Mouse (Mus musculus) embryo, embryonic 11 days (tissue): Measurements from ENCODE around the gene Gpc6.
A peak's percentile ranks its signal among the peaks of the same experiment; 100 is the strongest.

Source experiments
- DNase-seq: peaks from one replicate; pipeline ENCODE4 v3.0.0-alpha.2; 2015

Gene Gpc6

DNA sequence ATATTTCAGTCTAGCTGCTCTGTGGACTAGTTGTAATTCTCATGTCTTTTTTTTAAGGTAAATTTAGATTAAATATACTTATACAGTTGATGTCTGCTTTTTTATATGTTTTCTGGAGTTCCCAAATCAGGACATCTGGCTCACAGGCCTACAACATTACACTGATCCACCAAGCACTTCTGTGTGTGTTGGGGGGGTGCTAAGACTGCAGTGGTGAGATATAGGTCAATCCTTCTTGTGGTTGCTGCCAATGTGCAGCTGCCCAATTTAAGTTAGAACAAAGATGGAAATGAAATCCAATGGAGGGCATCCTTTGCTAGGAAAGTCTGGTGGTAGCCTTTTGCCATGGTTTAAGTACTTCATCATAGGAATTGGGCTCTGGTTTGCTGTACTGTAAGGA is 340.5 kb downstream of the Gpc6 start:
- DNase-seq = no peak

DNA sequence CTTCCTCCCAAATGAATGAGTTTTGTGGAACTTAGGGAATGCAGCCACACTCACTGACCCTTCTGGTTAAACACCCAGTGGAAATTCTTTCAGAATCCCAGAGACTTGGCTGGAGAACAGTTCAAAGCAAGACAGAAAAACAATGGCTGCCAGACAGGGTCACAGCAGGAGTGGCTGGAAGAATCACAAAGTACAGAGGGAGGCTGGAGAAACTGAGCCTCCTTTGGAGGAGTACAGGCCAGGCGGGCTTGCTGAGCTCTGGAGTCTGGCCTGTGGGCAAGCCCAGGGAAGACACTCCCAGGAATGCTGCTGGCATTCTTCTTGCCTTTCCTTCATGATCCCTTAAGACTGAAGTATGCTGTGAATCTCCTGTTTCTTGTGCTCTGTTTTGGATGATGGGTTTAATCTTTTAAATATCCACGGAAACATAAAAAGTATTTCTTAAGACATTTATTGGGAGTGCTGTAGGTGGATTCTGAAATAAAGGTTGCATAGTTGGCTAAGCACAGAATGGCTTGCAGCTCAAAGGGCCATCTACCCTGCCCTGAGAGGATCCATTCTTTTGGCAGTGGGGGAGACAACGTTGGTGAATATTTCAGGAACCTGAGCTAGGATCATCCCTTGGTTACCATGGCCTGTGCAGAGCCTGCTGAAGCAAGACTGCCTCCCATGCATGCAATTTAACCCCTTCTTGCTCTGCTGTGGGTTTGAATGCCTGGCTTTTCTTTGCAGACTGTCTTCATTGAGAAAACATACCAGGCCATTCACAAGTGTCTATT is 342.9 kb downstream of the Gpc6 start:
- DNase-seq = peak; percentile 35

DNA sequence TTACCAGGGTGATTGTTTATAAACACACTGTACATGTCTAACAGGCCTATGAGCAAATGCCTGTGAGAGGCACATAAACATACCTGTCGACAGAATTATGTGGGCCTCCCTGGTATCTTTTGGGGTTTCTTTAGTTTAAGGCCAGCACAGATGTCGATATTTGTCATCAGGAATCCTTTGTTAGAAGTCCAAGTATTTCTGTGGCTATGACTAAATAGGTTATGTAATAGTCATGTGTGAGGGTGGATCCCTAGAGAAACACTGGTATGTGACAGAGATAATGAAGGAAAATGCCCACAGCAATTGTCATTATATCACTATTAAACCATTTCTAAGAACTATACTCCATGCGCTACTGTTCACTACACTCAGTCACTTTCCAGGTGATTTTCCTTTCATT is 358.5 kb downstream of the Gpc6 start:
- DNase-seq = no peak

DNA sequence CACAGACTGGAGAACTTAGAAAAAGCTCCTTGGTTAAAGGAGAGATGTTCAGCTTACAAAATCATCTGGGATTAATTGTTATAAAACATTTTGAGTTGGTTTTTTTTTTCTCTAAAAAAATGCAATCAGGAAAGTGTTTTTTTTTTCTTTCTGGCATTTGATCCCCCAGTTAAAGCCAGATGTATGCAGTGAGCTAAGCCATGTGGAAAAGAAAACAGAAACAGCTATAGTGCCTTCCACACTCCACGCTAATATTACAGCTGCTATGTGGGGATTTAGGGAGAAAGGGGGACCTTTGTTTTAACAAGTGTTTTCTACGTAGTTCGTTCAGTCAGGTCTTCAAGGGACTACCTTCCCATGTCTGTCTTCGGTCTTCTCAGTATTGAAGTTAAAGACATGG is 368.6 kb downstream of the Gpc6 start:
- no peak for DNase-seq

DNA sequence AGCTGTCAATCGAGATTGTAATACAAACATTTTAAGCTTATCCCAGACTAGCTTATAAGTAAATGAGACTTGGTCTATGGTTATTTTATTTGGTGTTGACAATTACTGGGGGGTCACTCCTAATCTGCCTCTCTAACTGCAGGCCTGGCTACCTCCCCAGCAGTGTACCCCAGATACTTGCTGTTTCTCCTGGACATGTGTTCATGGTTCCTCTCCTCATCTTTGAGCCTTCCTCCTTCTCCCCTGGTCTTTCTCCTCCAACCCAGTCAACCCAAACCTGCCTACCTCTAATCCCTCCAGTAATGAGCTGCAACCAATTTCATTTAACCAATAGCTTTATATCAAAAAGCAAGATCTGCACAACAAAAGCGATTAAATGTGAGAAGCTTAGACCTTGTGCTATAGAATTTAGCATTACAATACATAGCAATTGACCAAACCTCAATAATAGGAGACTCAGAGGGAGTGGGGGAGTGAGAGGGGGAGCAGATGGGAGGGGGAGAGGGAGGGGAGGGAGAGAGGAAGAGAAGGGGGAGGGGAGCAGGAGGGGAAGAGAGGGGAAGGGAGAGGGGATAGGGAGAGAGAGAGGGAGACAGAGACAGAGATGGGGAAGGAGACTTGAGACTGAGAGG is 371.2 kb downstream of the Gpc6 start:
- no peak for DNase-seq

DNA sequence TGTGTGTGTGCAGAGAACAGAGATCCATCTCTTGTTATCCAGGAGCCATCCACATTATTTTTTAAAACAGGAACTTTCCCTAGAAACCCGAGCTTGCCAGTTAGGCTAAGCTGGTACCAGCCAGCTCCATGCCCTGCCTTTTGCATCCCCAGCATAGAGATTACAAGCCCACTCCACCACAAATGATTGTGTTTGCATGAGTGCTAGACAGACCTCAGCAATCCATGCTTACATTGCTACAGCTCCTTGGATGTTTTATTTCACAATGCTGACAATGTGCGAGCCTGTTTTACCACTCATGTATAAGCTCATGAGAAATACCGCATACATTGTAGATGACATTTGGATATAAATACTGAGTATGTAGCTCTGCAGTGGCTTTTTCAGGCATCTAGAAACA is 375.9 kb downstream of the Gpc6 start:
- DNase-seq = no peak

DNA sequence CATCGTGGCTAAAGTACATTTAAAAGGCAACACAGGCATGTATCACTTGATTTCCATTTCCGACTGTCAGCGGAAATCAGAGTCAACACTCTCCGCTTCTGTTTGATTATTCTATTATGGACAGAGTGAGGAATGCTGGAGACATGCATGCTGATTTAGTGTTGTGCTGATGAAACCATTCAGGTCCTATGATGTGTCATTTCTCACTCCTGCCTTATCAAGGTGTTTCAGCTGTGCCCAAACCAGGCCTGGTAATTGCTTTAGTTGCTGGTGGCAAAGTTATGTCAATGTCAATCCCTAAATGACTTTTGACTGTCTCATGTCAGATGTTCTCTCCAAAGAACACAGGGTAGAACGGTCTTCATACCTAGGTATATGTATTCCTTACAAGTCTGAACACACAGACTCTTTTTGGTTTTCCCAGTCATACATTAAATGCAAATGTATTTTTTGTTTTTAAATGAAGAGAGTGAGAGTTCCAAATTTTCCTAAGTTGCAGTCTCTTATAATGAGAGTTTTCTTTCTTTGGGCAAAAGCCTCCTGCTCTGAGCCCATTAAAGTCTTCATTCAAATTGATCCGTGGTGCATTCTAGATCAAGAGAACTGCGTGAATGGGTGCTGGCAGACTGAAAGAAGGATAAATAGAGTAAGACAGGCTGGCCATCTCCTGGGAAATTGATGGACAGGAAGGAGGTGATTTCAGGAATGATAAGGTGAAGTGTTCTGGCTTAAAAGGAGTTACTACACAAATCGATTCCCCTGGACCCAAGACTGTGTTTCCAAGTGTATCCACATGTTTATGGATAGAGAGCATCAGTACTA is 379.0 kb downstream of the Gpc6 start:
- DNase-seq = no peak

DNA sequence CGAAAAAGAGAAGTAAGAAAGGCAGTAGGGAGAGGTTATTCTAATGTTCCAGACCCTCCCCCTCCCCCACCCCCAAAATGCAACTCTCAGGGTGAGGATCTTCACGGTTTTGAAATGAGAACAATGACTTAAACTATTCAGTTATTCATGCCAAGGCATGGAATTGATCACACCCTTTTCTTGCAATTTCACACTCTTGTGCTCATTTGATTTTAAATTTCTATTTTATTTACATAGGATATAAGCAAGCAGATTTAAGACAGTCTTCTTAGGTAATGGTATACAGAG is 379.6 kb downstream of the Gpc6 start:
- no peak for DNase-seq

DNA sequence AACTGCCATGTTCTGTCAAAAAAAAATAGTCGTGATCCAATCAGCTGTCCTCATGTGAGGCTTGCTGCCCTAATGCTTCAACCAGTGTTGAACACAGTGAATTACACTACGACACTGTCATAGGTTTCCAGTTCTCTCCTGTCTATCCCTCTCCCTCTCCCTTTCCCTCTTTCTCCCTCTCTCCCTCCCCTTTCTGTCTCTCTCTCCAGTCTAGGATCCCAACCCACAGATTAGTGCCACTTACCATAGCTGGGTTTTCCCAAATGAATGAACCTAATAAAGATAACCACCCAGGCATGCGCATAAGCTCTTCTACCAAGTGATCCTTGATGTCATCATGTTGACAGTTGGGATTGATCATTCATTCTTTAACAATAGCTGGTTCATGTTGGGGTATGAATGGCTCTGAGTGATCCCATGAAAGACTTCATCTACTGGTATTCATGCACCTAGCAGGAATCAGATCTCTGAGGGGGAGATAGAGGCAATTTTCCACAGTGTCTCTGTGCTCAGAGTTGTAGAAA is 384.9 kb downstream of the Gpc6 start:
- DNase-seq = no peak

DNA sequence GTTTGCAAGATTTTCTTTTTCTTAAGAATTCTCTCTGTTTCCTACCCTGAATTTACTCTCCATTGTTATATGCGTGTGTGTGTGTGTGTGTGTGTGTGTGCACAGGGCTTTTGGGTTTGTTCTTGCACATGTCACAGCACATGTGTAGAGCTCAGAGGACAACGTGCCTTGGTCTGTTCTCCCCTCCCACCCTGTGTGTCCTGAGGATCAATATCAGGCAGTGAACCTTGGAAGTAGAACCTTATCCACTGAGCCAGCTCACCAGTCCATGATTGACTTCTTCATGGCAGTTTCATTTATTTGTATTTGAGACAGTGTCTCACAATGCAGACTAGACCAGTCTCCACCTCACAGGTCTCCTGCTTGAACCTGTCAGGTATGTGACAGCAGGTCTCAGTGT is 399.1 kb downstream of the Gpc6 start:
- no peak for DNase-seq

DNA sequence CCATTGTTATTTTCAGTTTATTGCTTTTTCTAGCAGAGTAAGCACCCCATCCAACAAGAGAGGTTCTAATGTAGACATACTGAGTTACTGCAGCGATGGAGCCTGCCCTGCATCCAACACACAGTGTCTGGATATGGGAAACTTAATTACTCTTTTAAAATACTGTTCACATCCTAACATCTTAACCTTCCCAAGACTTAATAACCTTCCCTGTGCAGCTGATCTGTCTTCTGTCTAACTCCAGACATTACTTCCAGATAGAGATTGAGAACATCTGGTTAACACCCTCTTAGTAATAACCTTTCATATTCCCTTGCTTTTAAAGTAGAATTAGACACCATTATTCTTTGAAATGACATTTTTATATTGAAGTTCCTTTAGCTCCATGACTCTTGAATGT is 407.1 kb downstream of the Gpc6 start:
- no peak for DNase-seq

DNA sequence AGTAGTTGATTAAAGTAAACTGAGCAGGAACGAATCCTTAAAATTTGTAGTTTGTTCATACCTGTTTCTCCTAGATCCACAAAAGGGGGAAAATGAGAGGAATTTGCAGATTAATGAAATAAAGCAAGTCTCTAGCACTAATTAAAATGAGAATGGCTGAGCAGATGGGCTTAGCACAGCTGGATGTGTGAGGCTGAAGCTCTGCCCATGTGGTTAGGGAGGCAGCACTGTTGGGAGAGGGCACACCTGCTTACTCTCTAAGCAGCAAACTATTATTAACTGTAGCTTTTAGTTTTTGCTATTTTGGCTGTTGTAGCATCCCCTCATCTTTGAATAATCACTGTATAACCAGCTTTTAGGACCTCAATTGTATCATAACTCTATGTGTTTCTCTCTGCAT is 412.2 kb downstream of the Gpc6 start:
- DNase-seq = no peak

DNA sequence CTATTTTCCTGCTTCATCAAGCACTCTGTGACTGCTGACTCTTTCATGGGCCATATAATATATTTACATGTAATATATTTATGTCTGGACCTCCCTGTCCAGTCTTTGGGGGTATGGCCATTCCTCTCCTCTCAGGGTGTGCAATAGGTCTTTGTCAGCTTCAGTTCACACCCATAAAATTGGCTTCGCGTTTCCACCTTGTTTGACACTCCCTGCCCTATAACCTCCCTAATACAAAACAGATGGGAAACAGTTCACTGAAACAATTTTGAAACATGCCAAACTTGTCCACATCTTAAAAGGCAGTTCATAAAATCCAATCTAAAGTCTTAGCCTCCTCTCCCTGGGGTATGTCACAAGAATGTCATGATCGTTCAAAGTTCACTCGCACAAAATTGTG is 415.4 kb downstream of the Gpc6 start:
- peak; percentile 67 for DNase-seq

DNA sequence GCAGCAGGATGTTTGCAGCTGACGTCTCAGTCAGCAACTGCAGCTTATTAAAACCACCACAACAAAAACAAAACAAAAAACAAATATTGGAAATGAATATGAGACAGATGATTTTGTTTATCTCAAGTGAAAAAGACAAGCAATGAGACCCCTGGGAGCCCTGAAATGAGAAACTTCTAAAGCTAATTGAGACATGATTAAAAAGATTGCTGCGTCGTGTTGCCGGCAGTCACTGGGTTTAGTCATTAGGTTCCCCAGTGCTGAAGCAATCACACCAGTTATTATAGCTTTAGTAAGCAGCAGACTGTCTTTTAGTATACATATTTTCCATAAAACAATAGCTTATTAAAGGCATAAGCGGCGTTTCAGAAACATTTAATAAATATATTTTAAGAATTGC is 419.4 kb downstream of the Gpc6 start:
- no peak for DNase-seq

DNA sequence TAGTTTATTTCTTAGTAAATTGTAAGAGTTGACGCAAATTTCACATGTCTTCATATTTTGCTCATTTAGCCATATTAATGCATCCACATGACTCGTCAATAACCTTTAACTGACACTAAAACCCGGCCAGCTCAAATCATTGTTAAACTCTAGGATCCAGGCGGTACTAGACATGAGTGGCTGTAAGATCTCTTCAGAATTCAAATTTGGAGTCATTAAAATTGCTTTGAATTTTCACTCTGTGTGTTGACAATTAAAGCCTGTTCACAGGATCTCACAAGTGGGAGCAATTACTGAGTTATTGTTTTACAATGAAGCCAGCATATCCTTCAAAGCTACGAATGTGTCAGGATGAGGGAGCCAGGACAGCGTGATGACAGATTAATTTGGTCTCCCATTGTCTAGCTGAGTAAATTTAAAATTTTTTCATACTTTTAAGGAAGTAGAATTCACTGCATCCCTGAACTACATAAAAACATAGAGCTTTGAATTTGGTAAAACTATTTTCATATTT is 421.3 kb downstream of the Gpc6 start:
- DNase-seq = no peak

DNA sequence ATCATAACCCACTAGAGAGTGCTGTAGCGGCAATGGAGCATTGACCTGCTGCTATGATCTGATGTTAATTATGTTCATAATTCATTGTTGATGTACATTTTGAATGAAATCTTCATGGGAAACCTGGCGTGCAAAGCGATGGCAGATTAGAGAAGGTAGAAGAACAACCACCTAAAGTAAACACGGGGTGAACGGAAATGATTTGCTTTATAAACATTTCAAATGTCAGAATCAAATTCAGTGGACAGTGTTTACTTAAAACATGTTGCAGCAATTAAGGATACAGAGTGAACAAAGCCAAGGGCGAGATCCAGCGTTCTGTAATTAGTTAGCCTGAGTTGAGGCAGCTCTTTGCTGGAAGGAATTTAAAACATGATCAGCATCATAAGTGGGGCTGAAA is 426.2 kb downstream of the Gpc6 start:
- no peak for DNase-seq

DNA sequence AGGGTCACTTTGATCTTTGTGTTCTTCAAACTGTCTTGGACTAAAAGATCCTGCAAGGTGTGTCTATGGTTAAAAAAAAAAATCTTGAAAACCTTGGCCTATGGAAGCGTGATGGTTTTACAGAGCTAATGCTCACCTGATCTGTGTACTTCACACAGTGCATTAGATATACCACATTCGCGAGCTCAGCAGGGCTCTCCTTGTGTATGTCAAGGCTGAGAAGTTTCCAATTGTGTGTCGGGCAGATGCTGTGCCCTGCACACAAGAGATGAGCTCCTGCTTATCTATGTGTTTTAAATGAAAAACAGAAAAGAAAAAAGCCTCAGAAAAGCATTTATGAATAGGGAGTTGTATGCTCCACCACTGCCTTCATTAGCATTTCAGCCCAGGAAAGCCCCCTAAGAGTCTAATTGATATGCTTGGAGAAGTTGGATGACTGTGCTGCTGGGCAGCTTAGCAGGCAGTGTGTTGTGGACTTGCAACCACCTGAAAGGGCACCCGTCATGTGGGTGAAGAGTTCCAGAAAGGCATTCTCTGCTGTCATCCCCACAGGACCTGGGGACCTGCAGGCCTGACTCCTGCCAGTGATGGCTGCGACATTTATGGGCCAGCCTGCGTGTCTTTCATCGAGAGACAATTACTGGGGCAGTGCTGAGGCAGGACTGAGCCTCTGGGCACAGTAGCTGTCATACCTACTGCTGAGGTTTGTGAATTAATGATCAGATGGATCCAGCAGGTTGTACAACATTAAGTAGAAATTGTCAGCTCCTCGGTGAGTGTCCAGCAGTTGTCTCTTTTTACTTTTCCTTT is 436.2 kb downstream of the Gpc6 start:
- DNase-seq = no peak

DNA sequence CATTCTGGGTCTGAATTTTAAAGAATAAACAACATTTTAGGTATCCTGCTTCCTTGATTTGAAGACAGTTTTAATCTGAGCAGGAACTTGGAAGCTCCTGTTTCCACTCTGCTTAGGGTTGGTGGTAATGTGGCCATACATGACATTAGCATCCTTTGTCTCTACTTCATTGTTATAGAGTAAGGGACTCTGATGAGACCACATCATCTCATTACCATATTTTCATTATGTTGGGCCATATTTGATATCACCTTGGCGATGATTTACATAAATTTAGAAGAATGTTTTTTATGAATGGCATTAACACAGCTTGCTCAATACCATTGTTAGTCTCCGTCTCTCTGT is 436.8 kb downstream of the Gpc6 start:
- DNase-seq = no peak

DNA sequence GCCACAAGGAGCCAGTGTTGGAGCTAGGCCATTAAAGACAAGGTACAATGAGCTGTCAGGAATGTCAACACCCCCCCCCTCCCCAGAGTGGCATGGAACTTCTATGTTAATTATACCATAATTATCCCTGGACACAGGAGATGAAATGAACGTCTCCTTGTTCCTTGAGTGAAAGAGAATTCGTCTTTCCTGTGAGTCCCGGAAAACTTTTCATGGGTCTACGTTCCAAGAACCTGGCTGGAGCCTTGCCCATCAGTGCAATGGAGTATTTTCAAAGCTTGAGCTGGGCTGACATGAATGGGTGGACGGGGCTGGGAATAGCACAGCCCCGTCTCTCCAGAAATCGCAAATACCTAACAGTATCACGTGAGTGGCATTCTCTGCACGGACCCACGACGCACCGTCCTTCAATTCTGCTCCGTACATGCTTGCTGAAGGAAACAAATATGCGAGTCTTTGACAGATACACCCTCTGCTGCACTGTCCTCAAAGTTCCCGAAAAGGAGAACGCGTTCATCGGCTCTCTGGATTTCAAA is 444.3 kb downstream of the Gpc6 start:
- no peak for DNase-seq

DNA sequence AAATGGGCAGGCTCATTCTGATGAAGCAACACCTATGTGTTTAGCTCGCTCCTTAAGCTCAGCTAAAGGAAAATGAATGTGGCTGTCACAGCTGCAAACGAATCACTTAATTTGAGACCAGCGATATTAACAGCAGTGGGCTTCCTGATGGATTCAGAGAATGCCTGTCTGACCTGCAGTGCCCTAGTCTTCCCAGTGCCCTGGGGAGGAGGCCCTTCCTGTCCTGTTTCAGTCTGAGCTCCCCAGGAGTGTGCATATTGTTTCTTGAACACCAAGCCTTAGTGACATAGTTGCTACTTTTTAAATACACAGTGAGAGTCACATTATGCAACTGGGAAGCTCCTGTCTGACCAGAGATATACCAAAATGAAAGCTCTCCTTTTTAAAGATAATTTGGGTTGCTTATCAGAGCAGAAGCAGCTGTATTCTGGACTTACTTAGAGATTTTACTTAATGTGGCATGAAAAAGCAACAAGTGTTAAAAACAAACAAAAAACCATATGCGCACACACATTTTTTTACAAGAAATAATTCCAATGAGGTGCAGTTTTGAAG is 451.8 kb downstream of the Gpc6 start:
- no peak for DNase-seq

DNA sequence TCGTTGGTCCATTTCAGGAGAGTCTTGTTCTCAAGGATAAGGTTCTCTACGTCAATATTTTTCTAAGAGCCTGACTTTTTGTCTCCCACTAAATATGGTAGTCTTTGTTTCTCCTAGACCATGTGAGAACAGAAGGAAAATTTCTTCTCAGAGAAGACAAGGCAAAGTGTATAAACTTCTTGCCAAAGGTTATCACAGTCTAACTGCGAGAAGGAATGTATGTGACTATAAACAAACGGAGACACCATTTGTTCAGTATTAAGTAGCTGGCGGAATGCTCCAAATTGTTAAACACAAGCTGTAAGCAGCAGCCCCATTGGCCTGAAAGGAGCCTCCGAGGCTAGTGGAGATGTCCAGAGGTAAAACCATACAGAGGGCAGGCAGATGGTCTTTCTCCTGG is 454.9 kb downstream of the Gpc6 start:
- peak; percentile 26 for DNase-seq

DNA sequence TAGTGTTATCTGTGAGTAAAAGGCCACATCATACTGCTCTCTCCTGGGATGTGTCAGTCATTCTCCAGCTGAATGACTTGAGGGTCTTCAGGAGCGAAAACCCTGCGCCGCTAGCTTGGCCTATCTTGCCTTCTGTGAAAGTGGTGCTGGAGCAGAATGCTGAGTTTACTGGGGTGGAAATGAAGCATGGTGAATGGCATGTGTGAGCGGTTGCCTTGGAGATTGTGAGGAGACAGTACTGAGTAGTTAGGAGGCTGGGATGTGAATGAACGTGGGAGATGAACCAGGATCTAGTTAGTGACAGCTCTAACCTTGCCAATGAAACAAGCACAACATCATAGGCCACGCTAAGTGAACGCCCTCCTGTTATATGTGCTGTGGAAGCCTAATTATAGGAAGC is 458.1 kb downstream of the Gpc6 start:
- DNase-seq = peak; percentile 33
